Mouse (Mus musculus) ES-Bruce4 (cell line): ENCODE results near the gene Pcnp.

Experiments used
- CTCF ChIP-seq: IDR thresholded peaks from one replicate; pipeline ENCODE4 v1.8.1; 2011; ENCODE audit warnings: low read depth, low read length
- EP300 ChIP-seq: IDR thresholded peaks from 2 replicates; pipeline ENCODE4 v1.6.1; 2011; ENCODE audit warnings: low read depth, low read length; ENCODE audit not compliant: insufficient read depth
- POLR2A ChIP-seq: IDR thresholded peaks from one replicate; pipeline ENCODE4 v1.8.1; 2011; ENCODE audit warnings: low read length; ENCODE audit not compliant: insufficient read depth

- TF ChIP-seq POLR2A (no peak), CTCF (no peak), EP300 (no peak)
Observed at GRCm38 (mm10) chr16:55972626-55973201, 56.8 kb downstream of the Pcnp start.
